Mouse (Mus musculus) retina, embryonic 14.5 days (tissue): ENCODE measurements at regions not wholly inside any gene's neighbourhood (a gene's known extent, or its start where the extent isn't known, plus 50 kb on each side); places are given as distances from the start of the nearest gene placed in this dataset.
A peak's percentile ranks its signal among the peaks of the same experiment; 100 is the strongest.

Experiments used
- DNase-seq: peaks from one replicate; pipeline ENCODE4 v3.0.0-alpha.2; 2015; ENCODE audit warnings: low spot score

GRCm38 (mm10) chr7:77632656-77633055 lies 1105.2 kb downstream of the Ntrk3 start:
- peak; percentile 57 for DNase-seq

GRCm38 (mm10) chr7:77623491-77623890 lies 1114.3 kb downstream of the Ntrk3 start:
- peak; percentile 59 for DNase-seq

- no peak for DNase-seq
Observed at GRCm38 (mm10) chr7:77622934-77623333, 1114.9 kb downstream of the Ntrk3 start.

- DNase-seq, result no peak
Observed at GRCm38 (mm10) chr7:77572872-77573271, 1164.9 kb downstream of the Ntrk3 start.

- DNase-seq, result no peak
Observed at GRCm38 (mm10) chr7:77559095-77559494, 1178.7 kb downstream of the Ntrk3 start.

- no peak for DNase-seq
Observed at GRCm38 (mm10) chr7:77558536-77558935, 1179.3 kb downstream of the Ntrk3 start.

GRCm38 (mm10) chr7:77536890-77537289 lies 1200.9 kb downstream of the Ntrk3 start:
- no peak for DNase-seq

GRCm38 (mm10) chr7:77527906-77528305 lies 1209.9 kb downstream of the Ntrk3 start:
- DNase-seq, result peak; percentile 11

- DNase-seq, result no peak
Observed at GRCm38 (mm10) chr7:77509586-77509985, 1228.2 kb downstream of the Ntrk3 start.

- no peak for DNase-seq
Observed at GRCm38 (mm10) chr7:77507606-77508005, 1230.2 kb downstream of the Ntrk3 start.

GRCm38 (mm10) chr7:77502608-77503007 lies 1235.2 kb downstream of the Ntrk3 start:
- DNase-seq, result no peak

GRCm38 (mm10) chr7:77495066-77495465 lies 1242.7 kb downstream of the Ntrk3 start:
- no peak for DNase-seq

- no peak for DNase-seq
Observed at GRCm38 (mm10) chr7:77477519-77477918, 1247.8 kb downstream of the Agbl1 start.

- DNase-seq, result peak; percentile 45
Observed at GRCm38 (mm10) chr7:77446052-77446367, 1216.3 kb downstream of the Agbl1 start.

- peak; percentile 54 for DNase-seq
Observed at GRCm38 (mm10) chr7:77445352-77446051, 1215.8 kb downstream of the Agbl1 start.

GRCm38 (mm10) chr7:77441622-77442021 lies 1211.9 kb downstream of the Agbl1 start:
- DNase-seq, result peak; percentile 10

GRCm38 (mm10) chr7:77413606-77414005 lies 1183.9 kb downstream of the Agbl1 start:
- DNase-seq, result no peak
